Mouse (Mus musculus): ENCODE results near the gene Slirp.
A peak's percentile ranks its signal among the peaks of the same experiment; 100 is the strongest.

Gene Slirp

DNA sequence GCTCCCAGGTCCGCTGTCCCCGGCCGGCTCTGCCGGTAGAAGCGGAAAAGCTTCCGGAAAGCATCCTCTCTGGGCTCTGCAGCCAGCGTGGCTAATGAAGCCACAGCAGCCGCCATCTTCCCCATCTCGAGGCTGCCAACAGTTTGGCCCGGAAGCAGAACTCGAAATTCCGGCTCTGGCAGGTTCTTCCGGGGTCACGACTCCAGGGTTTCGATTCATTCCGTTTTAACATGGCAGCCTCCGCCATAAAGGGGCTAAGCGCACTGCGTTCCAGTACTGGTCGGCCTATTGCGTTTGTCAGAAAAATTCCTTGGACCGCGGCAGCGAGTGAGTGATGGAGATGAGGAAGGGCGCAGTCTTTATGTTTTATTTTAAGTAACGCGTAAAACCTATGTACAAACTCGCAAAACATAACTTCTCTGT, at the start of gene Slirp, which contains the start of gene Alkbh1:
Gene Slirp, plus strand, starts transcription at position 197 of the 423 bp plus-strand sequence.
Gene Alkbh1, minus strand, starts transcription at position 318 of the 423 bp plus-strand sequence.
- peak; percentile 70 to 80 for DNase-seq

DNA sequence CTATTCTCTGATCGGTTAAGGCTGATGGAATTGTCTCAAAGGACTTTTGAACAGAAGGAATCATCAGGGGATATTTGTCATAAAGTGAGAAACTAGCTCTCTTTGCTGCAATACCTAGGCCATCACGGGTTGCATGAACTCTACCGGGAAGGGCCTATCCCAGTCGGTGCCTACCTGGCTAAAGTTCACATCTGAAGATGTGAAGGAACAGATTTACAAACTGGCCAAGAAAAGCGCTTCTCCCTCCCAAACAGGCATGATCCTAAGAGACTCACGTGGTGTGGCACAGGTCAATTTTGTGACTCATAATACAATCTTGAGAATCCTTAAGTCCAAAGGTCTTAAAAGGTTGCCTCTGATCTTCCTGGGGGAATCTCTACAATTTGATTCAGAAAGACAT, 49.4 kb upstream of the Slirp start:
- DNase-seq, result no peak

- no peak for DNase-seq
Measured at GRCm38 (mm10) chr12:87397126-87397525, 46.6 kb upstream of the Slirp start.

DNA sequence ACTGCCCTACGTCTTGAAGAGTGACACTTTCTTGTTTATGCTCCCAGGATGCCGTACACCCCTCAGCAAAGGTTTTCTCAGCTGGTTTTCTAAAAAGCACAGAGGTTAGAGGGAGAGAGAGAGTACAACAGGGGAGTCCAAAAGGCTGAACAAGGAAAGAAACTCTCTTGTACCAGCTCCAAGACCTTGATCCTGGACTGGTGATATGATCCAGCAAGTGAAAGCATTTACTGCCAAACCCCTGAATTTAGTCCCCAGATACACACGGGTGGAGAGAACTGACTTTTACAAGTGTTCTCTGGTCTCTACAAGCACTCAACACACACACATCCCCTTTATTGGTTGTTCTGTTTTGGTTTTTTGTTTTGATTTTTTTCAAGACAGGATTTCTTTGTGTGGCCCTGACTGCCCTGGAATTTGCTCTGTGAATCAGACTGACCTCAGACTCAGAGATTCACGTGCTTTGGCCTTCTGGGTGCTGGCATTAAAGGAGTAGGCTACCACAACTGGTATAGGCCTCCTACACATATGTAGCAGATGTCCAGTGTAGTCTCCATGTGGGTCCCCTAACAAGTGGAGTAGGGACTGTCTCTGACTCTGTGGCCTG, 45.8 kb upstream of the Slirp start:
- DNase-seq, result no peak

GRCm38 (mm10) chr12:87399119-87399819, 44.4 kb upstream of the Slirp start:
- no peak for DNase-seq

DNA sequence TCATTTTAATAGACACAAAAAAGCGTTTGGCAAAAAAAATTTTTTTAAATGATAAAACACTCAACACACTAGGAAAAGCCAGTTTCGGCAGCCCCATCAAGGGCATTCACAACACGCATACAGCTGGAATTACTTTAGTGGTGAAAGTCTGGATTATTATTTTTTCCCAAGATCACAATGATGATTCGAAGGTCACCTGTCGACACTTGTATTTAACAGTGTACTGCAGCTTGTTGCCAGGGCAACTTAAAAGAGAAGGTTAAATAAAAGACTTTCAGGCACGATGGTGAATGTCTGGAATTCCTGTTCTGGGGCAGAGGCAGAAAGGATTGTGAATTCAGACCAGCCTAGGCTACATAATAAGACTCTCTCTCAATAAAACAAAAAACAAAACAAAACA, 41.8 kb upstream of the Slirp start:
- no peak for DNase-seq

DNA sequence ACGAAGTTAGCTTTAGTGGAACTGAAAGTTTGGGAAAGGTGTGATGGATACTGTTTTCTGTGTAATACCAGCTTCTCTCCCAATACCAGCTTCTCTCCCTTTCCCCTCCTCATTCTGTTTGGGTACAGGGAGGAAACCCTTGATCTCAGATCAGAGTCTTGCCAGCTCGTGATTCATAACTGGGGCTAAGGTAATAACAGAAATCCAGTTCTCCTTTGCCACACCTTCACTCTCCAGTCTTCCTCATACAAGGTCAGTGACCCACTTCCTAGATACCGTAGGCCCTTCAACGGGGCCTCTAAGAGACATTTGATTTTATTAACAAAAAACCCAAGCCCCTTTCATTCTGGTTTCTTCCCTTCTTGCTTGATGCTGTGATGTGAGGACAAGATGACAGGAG, 38.5 kb upstream of the Slirp start:
- DNase-seq, result no peak

DNA sequence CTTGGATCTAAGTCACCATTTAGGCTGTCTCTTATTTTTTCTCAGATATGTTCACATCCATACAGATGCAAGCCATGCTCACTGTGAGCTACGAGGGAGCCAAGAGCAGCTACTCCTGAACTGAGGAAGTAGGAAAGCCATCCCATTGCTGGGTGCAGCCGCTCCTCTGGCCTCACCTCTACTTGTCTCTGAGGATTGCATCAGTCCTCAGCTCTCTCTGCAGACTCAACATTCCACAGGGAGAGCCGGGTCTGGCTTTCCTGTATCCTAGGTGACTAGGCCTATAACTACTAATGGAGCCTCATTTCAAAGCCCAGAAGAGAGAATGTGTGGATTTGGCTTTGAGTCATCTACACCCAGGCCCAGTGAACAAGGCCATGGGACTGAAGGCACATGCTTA, 38.0 kb upstream of the Slirp start:
- DNase-seq, result no peak

DNA sequence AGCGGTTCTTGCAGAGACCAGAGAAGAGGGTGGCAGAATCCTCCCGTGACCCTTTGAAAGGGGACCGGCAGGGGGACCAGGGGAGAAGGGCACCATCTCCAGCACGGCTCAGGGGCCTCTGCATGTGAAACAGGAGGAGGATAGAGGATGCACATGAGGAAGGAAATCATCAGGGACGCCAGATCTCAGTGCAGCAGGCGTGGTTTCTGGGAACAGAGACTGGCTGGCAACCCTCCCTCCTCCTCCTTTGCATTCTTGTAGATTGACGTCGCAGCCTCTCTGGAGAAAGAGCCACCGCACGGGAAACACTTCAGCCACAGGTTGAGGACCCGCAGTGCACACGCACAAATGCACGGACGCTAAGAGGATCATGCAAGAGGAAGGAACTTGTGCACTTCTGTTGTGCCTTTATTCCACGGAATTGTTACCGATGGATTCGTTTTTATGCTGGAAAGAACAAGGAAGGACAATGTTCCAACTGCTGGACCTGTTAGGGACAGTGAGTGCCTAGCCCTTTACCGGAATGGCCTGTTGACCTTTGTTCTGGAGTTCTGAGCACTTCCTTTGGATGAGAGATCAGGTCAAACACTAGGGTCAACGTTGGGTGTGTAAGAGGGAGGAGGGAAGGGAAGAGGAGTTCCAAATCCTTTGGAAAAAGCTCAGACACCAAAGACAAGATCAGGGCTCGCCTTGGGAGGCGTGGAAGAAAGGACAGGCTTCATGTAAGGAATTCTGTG, 35.7 kb upstream of the Slirp start:
- no peak for DNase-seq

DNA sequence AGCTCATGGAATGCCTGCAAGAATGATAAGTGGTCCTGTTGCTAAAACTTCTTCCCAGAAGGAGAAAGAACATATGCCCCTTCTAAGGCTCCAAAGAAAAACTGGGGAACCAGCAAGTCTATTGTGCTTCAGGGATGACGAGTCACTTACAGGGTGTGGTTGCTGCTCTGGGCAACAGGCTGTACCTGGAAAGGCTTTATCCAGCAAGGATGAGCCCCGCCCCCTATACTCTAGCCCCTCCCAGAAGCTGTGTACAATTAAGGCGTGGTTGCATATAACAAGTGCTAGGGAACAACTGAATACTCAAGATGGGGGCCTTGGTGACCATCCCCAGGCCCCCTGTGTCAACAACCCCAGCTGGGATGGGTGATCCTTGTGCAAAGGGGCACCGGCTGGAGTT, 34.6 kb upstream of the Slirp start:
- no peak for DNase-seq

GRCm38 (mm10) chr12:87410999-87411398, 32.7 kb upstream of the Slirp start:
- no peak for DNase-seq

- peak; percentile 13 to 21 for DNase-seq
Measured at GRCm38 (mm10) chr12:87413179-87413790, 30.4 kb upstream of the Slirp start.

GRCm38 (mm10) chr12:87415358-87415757, 28.3 kb upstream of the Slirp start:
- no peak for DNase-seq

DNA sequence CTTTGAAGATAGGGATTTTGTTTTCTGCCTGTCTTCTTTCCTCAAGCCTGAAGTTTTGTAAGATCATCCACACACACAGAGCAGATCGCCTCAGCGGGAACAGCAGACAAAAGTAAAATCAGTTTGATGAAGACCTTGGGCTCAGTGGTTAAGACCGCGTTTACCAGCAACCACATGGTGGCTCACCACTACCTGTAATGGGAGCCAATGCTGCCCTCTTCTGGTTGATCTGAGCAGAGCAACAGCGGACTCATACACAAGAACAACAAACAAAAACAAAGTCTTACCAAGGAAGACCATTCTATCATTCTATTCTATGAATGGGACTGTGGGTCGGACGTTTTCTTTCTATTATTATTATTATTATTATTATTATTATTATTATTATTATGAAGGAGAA, 27.0 kb upstream of the Slirp start:
- peak; percentile 8 to 33 for DNase-seq

DNA sequence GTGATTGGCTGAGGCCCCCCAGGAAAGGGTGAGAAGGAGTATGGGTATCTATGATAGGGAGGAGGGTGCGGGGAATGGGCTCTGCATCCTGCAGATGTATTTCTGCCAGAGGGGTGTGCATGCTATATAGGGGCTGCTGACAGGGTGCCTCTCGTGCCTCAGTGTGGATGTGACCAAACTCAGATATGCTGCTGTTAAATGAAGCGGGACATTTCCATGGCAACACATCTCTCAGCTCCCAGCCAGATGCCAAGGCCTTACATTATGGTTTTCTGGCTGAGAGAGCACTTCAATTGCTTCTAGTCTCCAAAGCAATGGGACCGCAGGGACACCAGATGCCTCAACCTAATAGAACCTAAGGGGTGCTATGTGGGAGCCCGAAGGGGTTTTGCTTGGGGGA, 24.8 kb upstream of the Slirp start:
- DNase-seq, result no peak

GRCm38 (mm10) chr12:87419974-87420485, 23.7 kb upstream of the Slirp start:
- DNase-seq, result no peak

- no peak for DNase-seq
Measured at GRCm38 (mm10) chr12:87421708-87422507, 21.8 kb upstream of the Slirp start.

- no peak for DNase-seq
Measured at GRCm38 (mm10) chr12:87423700-87424099, 20.0 kb upstream of the Slirp start.

DNA sequence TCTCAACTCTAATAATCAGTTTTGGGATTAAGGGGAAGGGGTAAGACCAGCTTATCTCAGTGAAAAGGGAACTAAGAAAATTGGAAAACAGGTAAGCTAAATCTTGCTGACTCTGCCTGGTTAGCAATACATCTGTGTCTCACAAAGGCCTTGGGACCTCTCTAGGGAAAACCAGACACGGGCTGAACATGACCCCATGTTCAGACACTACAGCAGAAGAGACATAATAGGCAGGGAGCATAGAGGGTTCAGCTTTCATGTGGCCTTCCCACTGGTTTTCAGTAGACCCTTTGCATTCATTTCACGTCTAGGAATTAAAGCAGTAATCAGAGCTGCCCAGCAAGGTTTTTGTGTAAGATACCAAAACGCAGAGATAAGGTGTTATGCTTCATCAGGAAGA, 19.2 kb upstream of the Slirp start:
- DNase-seq, result no peak

DNA sequence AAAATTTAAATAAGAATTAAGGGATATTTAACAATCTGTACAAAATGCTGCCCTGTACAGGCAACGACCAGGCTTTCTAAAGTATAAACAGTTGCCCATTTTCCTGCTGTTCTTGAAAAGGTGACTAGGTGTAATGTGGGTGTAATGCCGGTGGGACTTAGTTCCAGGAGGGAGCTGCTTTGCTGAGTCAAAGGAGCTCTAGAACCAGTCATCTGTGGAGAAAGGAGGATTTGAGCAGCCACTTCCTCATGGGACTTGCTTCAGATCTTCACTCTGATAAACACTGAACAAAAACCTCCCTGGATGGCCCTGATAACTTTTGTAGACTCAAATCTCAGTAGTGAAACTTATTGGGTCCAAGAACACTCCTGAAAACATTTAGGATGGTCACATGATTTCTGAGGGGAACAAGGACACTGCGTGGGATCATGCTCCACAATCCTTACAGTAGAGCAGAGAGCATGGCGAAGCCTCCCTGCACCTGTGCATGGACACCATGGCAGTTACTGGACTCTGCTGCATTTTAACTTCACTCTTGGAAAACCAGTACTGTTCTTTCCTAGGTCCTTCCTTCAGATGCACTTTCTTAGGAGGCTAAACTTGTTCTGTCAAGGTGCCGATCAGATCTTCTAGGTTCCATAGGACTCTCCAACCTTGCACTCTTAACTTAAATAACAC, 17.2 kb upstream of the Slirp start:
- DNase-seq, result no peak

DNA sequence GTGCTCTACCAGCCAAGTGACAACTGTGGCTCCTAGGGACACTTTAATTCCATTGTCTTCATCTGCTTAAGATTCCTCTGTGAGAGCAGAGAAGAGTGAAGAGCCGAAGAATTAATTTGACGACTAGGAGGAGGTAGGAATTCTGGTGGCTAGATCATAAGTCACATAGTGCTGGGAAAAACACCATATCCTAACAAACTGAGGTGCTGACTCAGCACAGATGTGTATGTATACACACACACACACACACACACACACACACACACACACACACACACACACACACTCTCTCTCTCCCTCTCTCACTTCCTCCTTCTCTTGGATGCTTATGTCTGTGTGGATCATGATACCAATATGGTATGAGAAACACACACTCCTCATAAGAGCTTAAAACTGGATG, 15.4 kb upstream of the Slirp start:
- no peak for DNase-seq

GRCm38 (mm10) chr12:87428885-87429284, 14.8 kb upstream of the Slirp start:
- no peak for DNase-seq

Measured in thymus, adult 18-20 months (tissue).